Mouse (Mus musculus) E14TG2a.4 (cell line): ENCODE data around the gene Trappc10.

Experiments
- CTCF ChIP-seq: conservative IDR thresholded peaks from 2 replicates; pipeline ENCODE4 v1.5.1; 2014; ENCODE audit warnings: low read length
- NANOG ChIP-seq: IDR thresholded peaks from 2 replicates; pipeline ENCODE4 v1.6.1; 2014; ENCODE audit warnings: borderline replicate concordance, low read length, mixed read lengths
- POU5F1 ChIP-seq: IDR thresholded peaks from 2 replicates; pipeline ENCODE4 v1.6.1; 2014; ENCODE audit warnings: low read length, borderline replicate concordance

DNA sequence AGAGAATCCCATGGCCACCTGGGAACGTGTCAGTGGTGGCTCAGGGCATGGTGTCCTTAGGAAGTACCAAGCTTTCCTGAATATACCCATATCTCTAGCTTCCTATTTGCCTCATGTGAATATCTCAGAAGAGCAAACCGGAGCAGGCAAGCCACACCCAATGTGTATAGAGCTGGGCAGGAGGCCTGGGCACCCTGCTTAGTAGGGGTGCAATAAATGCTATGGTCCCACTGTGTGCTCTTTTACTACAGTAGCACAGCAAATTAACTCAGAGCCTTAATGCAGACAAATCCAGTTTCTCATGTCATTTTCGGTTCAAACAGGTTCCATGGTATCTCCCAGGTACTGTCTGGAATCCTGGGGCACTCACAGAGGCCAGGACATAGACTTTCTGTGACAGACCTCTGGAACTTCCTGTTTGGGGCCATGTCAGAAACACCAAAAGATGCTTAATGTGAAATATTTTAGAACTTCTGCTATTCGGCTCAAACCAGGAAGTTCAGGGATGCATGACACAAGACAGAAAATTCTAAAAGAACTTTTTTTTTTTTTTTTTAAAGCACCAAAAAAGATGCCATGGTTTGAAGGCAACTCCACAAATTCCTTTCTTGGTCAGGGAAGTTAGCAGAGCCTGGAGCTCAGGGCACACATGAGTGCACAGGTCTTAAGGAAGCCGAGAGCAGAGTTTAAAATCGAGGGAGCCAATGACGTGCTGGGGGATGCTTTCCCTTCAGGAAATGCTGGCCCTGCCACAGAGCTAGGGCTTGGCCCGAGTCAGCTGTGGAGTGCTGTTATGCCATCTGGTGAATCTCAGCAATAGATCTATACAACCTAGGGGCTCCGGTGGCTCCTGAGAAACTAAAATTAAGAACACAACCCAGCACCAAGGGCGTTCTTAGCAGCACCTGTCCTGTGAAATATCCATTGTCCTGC, 95.3 kb downstream of the Trappc10 start:
- TF ChIP-seq CTCF (no peak), NANOG (no peak), POU5F1 (no peak)
